Mouse (Mus musculus): ENCODE data around the gene Ltbr. TPM values are rescaled to one million over a fixed set of nuclear protein-coding genes. Genes with fewer than 3 reads are reported as not detected.
"Not testable (repeated sequence)": the region's sequence is repeated elsewhere in the genome, so short reads cannot be mapped to it uniquely, and the experiment has no call there.

Ltbr gene
- polyA plus RNA-seq, 1 experiment from 2014 or later, result 62.6 TPM

- Histone ChIP-seq H3K4me3 (replicated peaks) (no peak overlapping the region), H3K9me3 (replicated peaks) (no peaks in the 10 kb centered on the region), H3K4me1 (peaks cover 3% of the 10 kb centered on the region; the same call in 1 of the 2 replicates), H3K36me3 (no peaks in the 10 kb centered on the region), H3K27me3 (no peaks in the 10 kb centered on the region), H3K4me2 (no peak overlapping the region), H3K9ac (no peak overlapping the region), H3K27ac (peak overlapping the region; percentile 23; the same call in 1 of the 2 replicates)
- no peak for ATAC-seq (replicated peaks; ENCODE audit: low FRiP score)
- WGBS, result 28% methylated on average over 8 of the region's 8 CpGs
Measured at GRCm38 (mm10) chr6:125284250-125284649, 29.4 kb downstream of the Ltbr start.

GRCm38 (mm10) chr6:125282721-125283120 is 31.0 kb downstream of the Ltbr start:
- 93% methylated on average over 13 of the region's 13 CpGs for WGBS
- ATAC-seq (replicated peaks; ENCODE audit: low FRiP score); H3K9me3 ChIP-seq (replicated peaks); H3K4me1 ChIP-seq; H3K9ac ChIP-seq; H3K4me3 ChIP-seq (replicated peaks); H3K4me2 ChIP-seq; H3K27me3 ChIP-seq; H3K27ac ChIP-seq; H3K36me3 ChIP-seq: not testable (repeated sequence)

- H3K9me3 ChIP-seq (replicated peaks), result no peaks in the 10 kb centered on the region
- no peak overlapping the region for H3K4me2 ChIP-seq
- H3K4me1 ChIP-seq, result peaks cover 3% of the 10 kb centered on the region; the same call in 1 of the 2 replicates
- H3K9ac ChIP-seq, result no peak overlapping the region
- 59% methylated on average over 8 of the region's 8 CpGs for WGBS
- H3K27ac ChIP-seq, result no peak overlapping the region
- no peaks in the 10 kb centered on the region for H3K36me3 ChIP-seq
- no peaks in the 10 kb centered on the region for H3K27me3 ChIP-seq
- H3K4me3 ChIP-seq (replicated peaks), result no peak overlapping the region
- no peak for ATAC-seq (replicated peaks; ENCODE audit: low FRiP score)
Measured at GRCm38 (mm10) chr6:125279729-125280128, 34.0 kb downstream of the Ltbr start.

- 57% methylated on average over 15 of the region's 15 CpGs for WGBS
- 0 out of 2 replicates have a peak, but pooled peaks cover 3% of the 10 kb centered on the region for H3K27me3 ChIP-seq
- H3K4me1 ChIP-seq, result peaks cover 7% of the 10 kb centered on the region
- no peaks in the 10 kb centered on the region for H3K36me3 ChIP-seq
- H3K9me3 ChIP-seq (replicated peaks), result no peaks in the 10 kb centered on the region
- no peak overlapping the region for H3K27ac ChIP-seq
- H3K9ac ChIP-seq, result no peak overlapping the region
- ATAC-seq (replicated peaks; ENCODE audit: low FRiP score), result no peak
- H3K4me3 ChIP-seq (replicated peaks), result no peak overlapping the region
- H3K4me2 ChIP-seq, result no peak overlapping the region
Measured at GRCm38 (mm10) chr6:125274841-125275563, 38.7 kb downstream of the Ltbr start.

GRCm38 (mm10) chr6:125272228-125272785 is 41.4 kb downstream of the Ltbr start:
- peak overlapping the region; percentile 53; the same call in 1 of the 2 replicates for H3K4me2 ChIP-seq
- H3K4me1 ChIP-seq, result peaks cover 7% of the 10 kb centered on the region
- H3K27ac ChIP-seq, result no peak overlapping the region
- no peak overlapping the region for H3K9ac ChIP-seq
- no peaks in the 10 kb centered on the region for H3K9me3 ChIP-seq (replicated peaks)
- no peak for ATAC-seq (replicated peaks; ENCODE audit: low FRiP score)
- no peak overlapping the region for H3K4me3 ChIP-seq (replicated peaks)
- H3K27me3 ChIP-seq, result 0 out of 2 replicates have a peak, but pooled peaks cover 3% of the 10 kb centered on the region
- H3K36me3 ChIP-seq, result no peaks in the 10 kb centered on the region
- 72% methylated on average over 10 of the region's 10 CpGs for WGBS

- WGBS, result 19% methylated on average over 17 of the region's 17 CpGs
- Histone ChIP-seq H3K4me3 (replicated peaks) (peak overlapping the region; percentile 15; the same call in 1 of the 2 replicates), H3K9ac (no peak overlapping the region; the same call in 1 of the 2 replicates)
Measured at GRCm38 (mm10) chr6:125271455-125272227, 42.0 kb downstream of the Ltbr start.

GRCm38 (mm10) chr6:125268799-125269198 is 44.9 kb downstream of the Ltbr start:
- no peaks in the 10 kb centered on the region for H3K9me3 ChIP-seq (replicated peaks)
- no peak overlapping the region for H3K9ac ChIP-seq
- 50% methylated on average over 6 of the region's 6 CpGs for WGBS
- no peak overlapping the region for H3K4me3 ChIP-seq (replicated peaks)
- no peak for ATAC-seq (replicated peaks; ENCODE audit: low FRiP score)
- peaks cover 7% of the 10 kb centered on the region for H3K4me1 ChIP-seq
- no peak overlapping the region for H3K27ac ChIP-seq
- peaks cover 3% of the 10 kb centered on the region; the same call in 1 of the 2 replicates for H3K27me3 ChIP-seq
- H3K4me2 ChIP-seq, result no peak overlapping the region
- no peaks in the 10 kb centered on the region for H3K36me3 ChIP-seq

More at GRCm38 (mm10) chr6:125271455-125272227, 42.0 kb downstream of the Ltbr start:
- H3K4me2 ChIP-seq, result peak overlapping the region; percentile 53
- no peak overlapping the region for H3K27ac ChIP-seq
- H3K36me3 ChIP-seq, result no peaks in the 10 kb centered on the region
- peaks cover 3% of the 10 kb centered on the region; the same call in 1 of the 2 replicates for H3K27me3 ChIP-seq
- H3K4me1 ChIP-seq, result peaks cover 7% of the 10 kb centered on the region
- no peaks in the 10 kb centered on the region for H3K9me3 ChIP-seq (replicated peaks)
- ATAC-seq (replicated peaks; ENCODE audit: low FRiP score), result peak; percentile 85

GRCm38 (mm10) chr6:125267469-125267868 is 46.2 kb downstream of the Ltbr start:
- Histone ChIP-seq H3K9me3 (replicated peaks) (no peaks in the 10 kb centered on the region), H3K4me2 (no peak overlapping the region), H3K4me3 (replicated peaks) (no peak overlapping the region), H3K4me1 (peaks cover 7% of the 10 kb centered on the region), H3K27me3 (peaks cover 3% of the 10 kb centered on the region; the same call in 1 of the 2 replicates), H3K27ac (no peak overlapping the region), H3K36me3 (no peaks in the 10 kb centered on the region), H3K9ac (no peak overlapping the region)
- WGBS, result 84% methylated on average over 3 of the region's 3 CpGs
- no peak for ATAC-seq (replicated peaks; ENCODE audit: low FRiP score)

- not testable (repeated sequence) for H3K9me3 ChIP-seq (replicated peaks); ATAC-seq (replicated peaks; ENCODE audit: low FRiP score); H3K36me3 ChIP-seq; H3K27ac ChIP-seq; H3K27me3 ChIP-seq; H3K4me1 ChIP-seq; H3K4me2 ChIP-seq; H3K9ac ChIP-seq; H3K4me3 ChIP-seq (replicated peaks)
- 69% methylated on average over 6 of the region's 6 CpGs for WGBS
Measured at GRCm38 (mm10) chr6:125266600-125266999, 47.1 kb downstream of the Ltbr start.

GRCm38 (mm10) chr6:125266091-125266490 is 47.6 kb downstream of the Ltbr start:
- ATAC-seq (replicated peaks; ENCODE audit: low FRiP score), result no peak
- H3K36me3 ChIP-seq, result no peaks in the 10 kb centered on the region

GRCm38 (mm10) chr6:125265239-125265638 is 48.4 kb downstream of the Ltbr start:
- Histone ChIP-seq H3K36me3 (no peaks in the 10 kb centered on the region), H3K9ac (no peak overlapping the region), H3K4me1 (no peaks in the 10 kb centered on the region), H3K4me3 (replicated peaks) (no peak overlapping the region), H3K9me3 (replicated peaks) (no peaks in the 10 kb centered on the region), H3K27ac (no peak overlapping the region), H3K4me2 (no peak overlapping the region), H3K27me3 (no peaks in the 10 kb centered on the region; the same call in 1 of the 2 replicates)
- ATAC-seq (replicated peaks; ENCODE audit: low FRiP score), result no peak
- 42% methylated on average over 10 of the region's 10 CpGs for WGBS

More at GRCm38 (mm10) chr6:125266091-125266490, 47.6 kb downstream of the Ltbr start:
- H3K4me1 ChIP-seq, result no peaks in the 10 kb centered on the region
- no peak overlapping the region for H3K4me2 ChIP-seq
- H3K9ac ChIP-seq, result no peak overlapping the region
- H3K9me3 ChIP-seq (replicated peaks), result no peaks in the 10 kb centered on the region
- no peaks in the 10 kb centered on the region; the same call in 1 of the 2 replicates for H3K27me3 ChIP-seq
- WGBS, result 72% methylated on average over 13 of the region's 13 CpGs
- no peak overlapping the region for H3K4me3 ChIP-seq (replicated peaks)
- no peak overlapping the region for H3K27ac ChIP-seq

GRCm38 (mm10) chr6:125264219-125264618 is 49.5 kb downstream of the Ltbr start:
- no peak overlapping the region for H3K9ac ChIP-seq
- 83% methylated on average over 9 of the region's 9 CpGs for WGBS
- no peaks in the 10 kb centered on the region for H3K9me3 ChIP-seq (replicated peaks)
- H3K4me2 ChIP-seq, result no peak overlapping the region
- no peaks in the 10 kb centered on the region for H3K36me3 ChIP-seq
- H3K4me1 ChIP-seq, result no peaks in the 10 kb centered on the region
- no peak for ATAC-seq (replicated peaks; ENCODE audit: low FRiP score)
- no peak overlapping the region for H3K27ac ChIP-seq
- H3K4me3 ChIP-seq (replicated peaks), result no peak overlapping the region
- H3K27me3 ChIP-seq, result no peaks in the 10 kb centered on the region; the same call in 1 of the 2 replicates

All from kidney, embryonic 15.5 days (tissue).